Mouse (Mus musculus) MEL (cell line): ENCODE results near the gene Exosc6. TPM values are rescaled to one million over a fixed set of nuclear protein-coding genes. Genes with fewer than 3 reads are reported as not detected.
A peak's percentile ranks its signal among the peaks of the same experiment; 100 is the strongest.
"Not testable (repeated sequence)": the region's sequence is repeated elsewhere in the genome, so short reads cannot be mapped to it uniquely, and the experiment has no call there.

Experiments
- DNase-seq: peaks from one replicate; pipeline ENCODE4 v3.0.0; 2011; ENCODE audit warnings: low read depth, low spot score
- H3K27ac ChIP-seq: 2 replicates; pipeline ENCODE4 v1.5.1; 2012; ENCODE audit warnings: low read depth, mild to moderate bottlenecking, control low read depth, low read length, moderate library complexity; ENCODE audit not compliant: control insufficient read depth
- H3K27me3 ChIP-seq, 2 experiments: fragments of 150-350 bp in 1 of 2; sonication (generic) in 1 of 2; 2 replicates each; pipeline ENCODE4 v1.6.1; 2012; ENCODE audit warnings: low read length in 2 of 2, mild to moderate bottlenecking in 2 of 2, improper control_type of control experiment in 1 of 2, moderate library complexity in 1 of 2; ENCODE audit not compliant: insufficient read depth in 2 of 2, control insufficient read depth in 1 of 2
- H3K36me3 ChIP-seq, 2 experiments: 2 replicates each; pipeline ENCODE4 v1.6.1; 2012 to 2014; ENCODE audit warnings: low read length in 2 of 2, improper control_type of control experiment in 1 of 2, inconsistent platforms in 1 of 2, mild to moderate bottlenecking in 1 of 2; ENCODE audit not compliant: insufficient read depth in 2 of 2, control insufficient read depth in 1 of 2
- H3K4me1 ChIP-seq, 2 experiments: fragments of 150-350 bp in 1 of 2; sonication (generic) in 1 of 2; 2 replicates each; pipeline ENCODE4 v1.6.1; 2012; ENCODE audit warnings: low read length in 2 of 2, improper control_type of control experiment in 1 of 2, mild to moderate bottlenecking in 1 of 2; ENCODE audit not compliant: insufficient read depth in 2 of 2, control insufficient read depth in 1 of 2
- H3K4me3 ChIP-seq, 2 experiments: fragments of 150-350 bp in 1 of 2; sonication (generic) in 1 of 2; 2 replicates each; pipeline ENCODE4 v1.5.1; 2012; ENCODE audit warnings: low read depth in 2 of 2, low read length in 2 of 2, mild to moderate bottlenecking in 2 of 2, moderate library complexity in 2 of 2, control low read depth in 1 of 2, improper control_type of control experiment in 1 of 2; ENCODE audit not compliant: control insufficient read depth in 1 of 2, insufficient read depth in 1 of 2
- H3K79me2 ChIP-seq: 2 replicates; pipeline ENCODE4 v1.6.1; 2012; ENCODE audit warnings: mild to moderate bottlenecking, low read length, moderate library complexity; ENCODE audit not compliant: control insufficient read depth, poor library complexity, insufficient read depth
- H3K9ac ChIP-seq: 2 replicates; pipeline ENCODE4 v1.6.1; 2012; ENCODE audit warnings: low read depth, mild to moderate bottlenecking, control low read depth, low read length, moderate library complexity; ENCODE audit not compliant: control insufficient read depth, poor library complexity, severe bottlenecking
- H3K9me3 ChIP-seq: fragments of 150-350 bp; sonication (generic); replicated peaks from 2 replicates; pipeline ENCODE4 v1.6.1; 2012; ENCODE audit warnings: mild to moderate bottlenecking, low read length, improper control_type of control experiment, moderate library complexity; ENCODE audit not compliant: insufficient read depth
- MXI1 ChIP-seq: IDR thresholded peaks from 2 replicates; pipeline ENCODE4 v1.6.1; 2011; ENCODE audit warnings: mild to moderate bottlenecking, low read depth, low read length, improper control_type of control experiment
- POLR2A ChIP-seq, 2 experiments: IDR thresholded peaks; 2 replicates each; pipeline ENCODE4 v1.6.1; 2011 to 2012; ENCODE audit warnings: low read length in 2 of 2, mild to moderate bottlenecking in 2 of 2, control low read depth in 1 of 2, improper control_type of control experiment in 1 of 2, low read depth in 1 of 2, moderate library complexity in 1 of 2; ENCODE audit not compliant: control insufficient read depth in 1 of 2, insufficient read depth in 1 of 2, poor library complexity in 1 of 2
- polyA plus RNA-seq, 2 experiments: library from polyadenylated mRNA; stranded (reverse) in 1 of 2; unstranded in 1 of 2; fragments of >175 nt in 1 of 2; fragments of >200 nt in 1 of 2; gene quantifications; 2 replicates each; pipeline versions ENCODE4 v1.2.1 to v1.2.4; 2012; ENCODE audit warnings: low replicate concordance in 2 of 2, low read depth in 1 of 2; ENCODE audit not compliant: insufficient read length in 2 of 2, insufficient read depth in 1 of 2, missing spikeins in 1 of 2
- total RNA-seq: library from RNA; depleted of rRNA; stranded (reverse); fragments of 300-350 nt; gene quantifications from 2 replicates; pipeline ENCODE4 v1.2.3, GENCODE M21; 2012; rRNA removed

Gene Exosc6
- total and polyA plus RNA-seq, 3 experiments = 8.0 to 26.4 TPM; not detected in 1

DNA sequence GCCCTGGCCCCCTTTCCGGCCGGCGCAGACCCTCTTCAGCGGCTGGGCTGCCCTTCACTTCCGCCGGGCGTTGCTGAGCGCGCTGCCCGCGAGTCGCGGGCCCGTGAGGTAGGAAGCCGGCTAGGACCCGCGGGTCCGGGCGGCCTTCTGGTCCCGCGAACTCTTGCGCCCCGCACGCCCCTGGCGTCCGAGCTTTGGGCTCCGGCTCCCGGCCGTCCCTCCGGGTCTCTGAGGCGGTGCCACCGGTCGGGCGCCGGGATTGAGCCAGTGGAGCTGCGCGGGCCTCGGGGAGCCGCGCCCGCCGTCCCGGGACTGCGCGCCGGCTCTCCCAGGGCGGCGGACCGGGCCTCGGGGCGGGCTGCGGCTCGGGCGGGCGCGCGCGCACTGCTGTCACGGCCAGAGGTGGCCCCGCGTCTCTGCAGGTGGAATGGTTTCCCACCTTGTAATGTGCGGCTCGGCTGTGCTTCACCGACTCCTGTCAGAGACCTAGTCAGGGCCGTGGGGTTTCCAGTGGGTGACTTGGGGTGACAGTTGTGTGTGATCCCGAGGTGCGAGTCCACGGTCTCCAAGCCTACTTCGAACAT lies 38.7 kb downstream of the Exosc6 start:
- H3K27me3 ChIP-seq, H3K4me1 ChIP-seq, H3K36me3 ChIP-seq, H3K27ac ChIP-seq, H3K9me3 ChIP-seq: not testable (repeated sequence)
- peak overlapping the region; percentile 86 to 90 for H3K4me3 ChIP-seq
- TF ChIP-seq MXI1 (peak; percentile 37), POLR2A (IDR thresholded peaks at IDR 0.05; ENCODE audit: control insufficient read depth in 1 of 2, insufficient read depth in 1 of 2, low read depth in 1 of 2, low read length in 2 of 2, poor library complexity in 1 of 2) (peak in 1 of 2 experiments; percentile 37; a peak in 1 of 4 replicates)
- peaks cover 11% of the 10 kb centered on the region for H3K79me2 ChIP-seq
- DNase-seq = peak; percentile 39
- peak overlapping the region; percentile 80 for H3K9ac ChIP-seq

Other genes with a start within 250 kb of the Exosc6 start
- 31.7 and 32.1 TPM in 2 replicates for gene Cog4, start 209.7 kb upstream of the Exosc6 start, total RNA-seq
- gene Cog4, start 209.7 kb upstream of the Exosc6 start, polyA plus RNA-seq = 10 to 100 TPM in 1 of 2 experiments, not detected in 1; 35.3 TPM
- gene Sf3b3, start 209.6 kb upstream of the Exosc6 start, total RNA-seq = 150 and 170 TPM in 2 replicates
- gene Sf3b3, start 209.6 kb upstream of the Exosc6 start, polyA plus RNA-seq = 100 to 1,000 TPM; 167 to 224 TPM
- 8.3 and 9.1 TPM in 2 replicates for gene Fuk, start 153.9 kb upstream of the Exosc6 start, total RNA-seq
- 10 to 100 TPM in 1 of 2 experiments, not detected in 1; 10.6 TPM for gene Fuk, start 153.9 kb upstream of the Exosc6 start, polyA plus RNA-seq
- 4.0 and 5.2 TPM in 2 replicates for gene St3gal2, start 136.4 kb upstream of the Exosc6 start, total RNA-seq
- gene St3gal2, start 136.4 kb upstream of the Exosc6 start, polyA plus RNA-seq = 10 to 100 TPM in 1 of 2 experiments, not detected in 1; 18.0 TPM
- 17.0 and 17.3 TPM in 2 replicates for gene Ddx19a, start 58.5 kb upstream of the Exosc6 start, total RNA-seq
- 100 to 1,000 TPM in 1 of 2 experiments, 10 to 100 TPM in 1; 59.0 to 168 TPM for gene Ddx19a, start 58.5 kb upstream of the Exosc6 start, polyA plus RNA-seq
- gene Ddx19b, start 24.6 kb upstream of the Exosc6 start, total RNA-seq = 17.8 and 18.1 TPM in 2 replicates
- 100 to 1,000 TPM in 1 of 2 experiments, 10 to 100 TPM in 1; 18.6 to 112 TPM for gene Ddx19b, start 24.6 kb upstream of the Exosc6 start, polyA plus RNA-seq
- gene Aars, start 23.2 kb upstream of the Exosc6 start, total RNA-seq = 106 and 132 TPM in 2 replicates
- gene Aars, start 23.2 kb upstream of the Exosc6 start, polyA plus RNA-seq = 100 to 1,000 TPM in 1 of 2 experiments, 10 to 100 TPM in 1; 25.1 to 162 TPM
- gene Clec18a, start 36.1 kb downstream of the Exosc6 start, total RNA-seq = not detected in 2 replicates
- not detected for gene Clec18a, start 36.1 kb downstream of the Exosc6 start, polyA plus RNA-seq
- gene Pdpr, start 38.3 kb downstream of the Exosc6 start, total RNA-seq = 13.0 and 13.5 TPM in 2 replicates
- gene Pdpr, start 38.3 kb downstream of the Exosc6 start, polyA plus RNA-seq = 10 to 100 TPM in 1 of 2 experiments, not detected in 1; 13.4 TPM
- 15.9 and 20.2 TPM in 2 replicates for gene Glg1, start 202.9 kb downstream of the Exosc6 start, total RNA-seq
- 10 to 100 TPM; 34.3 to 37.2 TPM for gene Glg1, start 202.9 kb downstream of the Exosc6 start, polyA plus RNA-seq
- 54.2 and 59.3 TPM in 2 replicates for gene Rfwd3, start 243.9 kb downstream of the Exosc6 start, total RNA-seq
- gene Rfwd3, start 243.9 kb downstream of the Exosc6 start, polyA plus RNA-seq = 10 to 100 TPM in 1 of 2 experiments, not detected in 1; 63.2 TPM